Mouse (Mus musculus) forebrain, embryonic 14.5 days (tissue): ENCODE measurements around the gene Sp8. TPM values are rescaled to one million over a fixed set of nuclear protein-coding genes. Genes with fewer than 3 reads are reported as not detected.

ENCODE experiments used
- ATAC-seq: fragments of 200-750 bp; cut with Nextera tagmentation; 2 replicates; pipeline ENCODE4 v1.8.0; 2017; ENCODE audit warnings: mild to moderate bottlenecking, moderate library complexity
- DNase-seq: peaks from one replicate; pipeline ENCODE4 v3.0.0-alpha.2; 2015; ENCODE audit warnings: low spot score
- H3K27ac ChIP-seq: fragments of 300-500 bp; sonication (generic); 2 replicates; pipeline ENCODE4 v1.5.1; 2014; ENCODE audit warnings: low read depth, mild to moderate bottlenecking, control low read depth, low read length, moderate library complexity
- H3K27me3 ChIP-seq: fragments of 300-500 bp; sonication (generic); replicated peaks from 2 replicates; pipeline ENCODE4 v1.6.1; 2014; ENCODE audit warnings: low read length, control low read depth, mixed read lengths; ENCODE audit not compliant: control insufficient read depth, insufficient read depth
- H3K36me3 ChIP-seq: fragments of 300-500 bp; sonication (generic); 2 replicates; pipeline ENCODE4 v1.6.1; 2014; ENCODE audit warnings: low read length, control low read depth; ENCODE audit not compliant: control insufficient read depth, insufficient read depth
- H3K4me1 ChIP-seq: fragments of 300-500 bp; sonication (generic); 2 replicates; pipeline ENCODE4 v1.6.1; 2014; ENCODE audit warnings: antibody characterized with exemption, low read length, control low read depth; ENCODE audit not compliant: control insufficient read depth, insufficient read depth
- H3K4me2 ChIP-seq: fragments of 300-500 bp; sonication (generic); 2 replicates; pipeline ENCODE4 v1.6.1; 2014; ENCODE audit warnings: mild to moderate bottlenecking, control low read depth, low read length
- H3K4me3 ChIP-seq: fragments of 300-500 bp; sonication (generic); 2 replicates; pipeline ENCODE4 v1.5.1; 2014; ENCODE audit warnings: low read depth, low read length, control low read depth
- H3K9ac ChIP-seq: fragments of 300-500 bp; sonication (generic); 2 replicates; pipeline ENCODE4 v1.6.1; 2014; ENCODE audit warnings: mild to moderate bottlenecking, low read length, control low read depth, moderate library complexity
- H3K9me3 ChIP-seq: fragments of 300-500 bp; sonication (generic); replicated peaks from 2 replicates; pipeline ENCODE4 v1.6.1; 2016; ENCODE audit warnings: low read length, control low read depth, mixed read lengths; ENCODE audit not compliant: control insufficient read depth
- WGBS: fragments of 180-500 bp; shearing (Covaris S2); extraction: QIAGEN DNeasy Blood & Tissue Kit; methylation state at CpG from one replicate; pipeline ENCODE4 v1.1.7; 2014; 5-methylcytosine and 5-hydroxymethylcytosine counted together
- polyA plus RNA-seq: library from polyadenylated mRNA; unstranded; fragments of >200 nt; fragmentation: Nextera tagmentation; extraction: Ambion mirVana; gene quantifications from 2 replicates; pipeline ENCODE4 v1.2.1, GENCODE M21; 2014

Sp8 gene
- polyA plus RNA-seq, 1 experiment from 2014 or later, result 10.6 TPM

GRCm38 (mm10) chr12:118845351-118845750 is 778 bp upstream of the Sp8 start:
- no peak for ATAC-seq
- peaks cover 3% of the 10 kb centered on the region; the same call in 1 of the 2 replicates for H3K4me1 ChIP-seq
- 30% methylated on average over 3 of the region's 3 CpGs for WGBS

GRCm38 (mm10) chr12:118846649-118847321 is 656 bp downstream of the Sp8 start:
- Histone ChIP-seq H3K4me1 (peaks cover 3% of the 10 kb centered on the region; the same call in 1 of the 2 replicates), H3K9ac (peak overlapping the region; percentile 75), H3K9me3 (no peaks in the 10 kb centered on the region), H3K27ac (peak overlapping the region; percentile 76), H3K4me3 (peak overlapping the region; percentile 46), H3K27me3 (peaks cover 32% of the 10 kb centered on the region), H3K4me2 (peak overlapping the region; percentile 61), H3K36me3 (no peaks in the 10 kb centered on the region)
- ATAC-seq (peak; percentile 54), DNase-seq (peak; percentile 82)
- under 1% methylated on average over 59 of the region's 59 CpGs for WGBS

More at GRCm38 (mm10) chr12:118845351-118845750, 778 bp upstream of the Sp8 start:
- H3K36me3 ChIP-seq, result no peaks in the 10 kb centered on the region
- H3K4me3 ChIP-seq, result no peak overlapping the region
- H3K27me3 ChIP-seq, result peaks cover 36% of the 10 kb centered on the region
- H3K9me3 ChIP-seq, result no peaks in the 10 kb centered on the region
- no peak overlapping the region for H3K4me2 ChIP-seq
- H3K9ac ChIP-seq, result no peak overlapping the region
- DNase-seq, result no peak
- no peak overlapping the region for H3K27ac ChIP-seq

GRCm38 (mm10) chr12:118847381-118847780 is 1.3 kb downstream of the Sp8 start:
- Histone ChIP-seq H3K27me3 (peaks cover 36% of the 10 kb centered on the region), H3K9me3 (no peaks in the 10 kb centered on the region), H3K4me1 (peaks cover 3% of the 10 kb centered on the region; the same call in 1 of the 2 replicates), H3K36me3 (no peaks in the 10 kb centered on the region), H3K4me2 (peak overlapping the region; percentile 61), H3K9ac (peak overlapping the region; percentile 75), H3K27ac (peak overlapping the region; percentile 82), H3K4me3 (peak overlapping the region; percentile 46)
- no peak for ATAC-seq
- no peak for DNase-seq
- WGBS, result under 1% methylated on average over 17 of the region's 17 CpGs

GRCm38 (mm10) chr12:118847861-118848495 is 1.8 kb downstream of the Sp8 start:
- Histone ChIP-seq H3K9ac (peak overlapping the region; percentile 75), H3K4me3 (peak overlapping the region; percentile 46), H3K9me3 (no peaks in the 10 kb centered on the region), H3K27me3 (peaks cover 40% of the 10 kb centered on the region), H3K36me3 (no peaks in the 10 kb centered on the region), H3K4me1 (peaks cover 3% of the 10 kb centered on the region; the same call in 1 of the 2 replicates), H3K27ac (peak overlapping the region; percentile 82), H3K4me2 (peak overlapping the region; percentile 61)
- 0% methylated on average over 23 of the region's 23 CpGs for whole genome bisulfite sequencing
- DNase-seq, result no peak
- ATAC-seq, result peak; percentile 16; the same call in 1 of the 2 replicates

- no peaks in the 10 kb centered on the region for H3K9me3 ChIP-seq
- H3K4me2 ChIP-seq, result peak overlapping the region; percentile 61
- H3K36me3 ChIP-seq, result no peaks in the 10 kb centered on the region
- H3K9ac ChIP-seq, result peak overlapping the region; percentile 75
- ATAC-seq (peak; percentile 59), DNase-seq (no peak)
- 0 out of 2 replicates have a peak, but pooled peaks cover 3% of the 10 kb centered on the region for H3K4me1 ChIP-seq
- H3K4me3 ChIP-seq, result peak overlapping the region; percentile 46
- peak overlapping the region; percentile 82 for H3K27ac ChIP-seq
- under 1% methylated on average over 71 of the region's 80 CpGs for WGBS
- peaks cover 42% of the 10 kb centered on the region for H3K27me3 ChIP-seq
Observed at GRCm38 (mm10) chr12:118848496-118849202, 2.5 kb downstream of the Sp8 start.

- peak overlapping the region; percentile 61 for H3K4me2 ChIP-seq
- H3K9ac ChIP-seq, result peak overlapping the region; percentile 75
- peak overlapping the region; percentile 82 for H3K27ac ChIP-seq
- WGBS, result under 1% methylated on average over 76 of the region's 78 CpGs
- H3K27me3 ChIP-seq, result peaks cover 40% of the 10 kb centered on the region
- peak; percentile 27 for ATAC-seq
- DNase-seq, result no peak
- peaks cover 3% of the 10 kb centered on the region; the same call in 1 of the 2 replicates for H3K4me1 ChIP-seq
- peak overlapping the region; percentile 46 for H3K4me3 ChIP-seq
- H3K36me3 ChIP-seq, result no peaks in the 10 kb centered on the region
- no peaks in the 10 kb centered on the region for H3K9me3 ChIP-seq
Observed at GRCm38 (mm10) chr12:118849203-118849861, 3.2 kb downstream of the Sp8 start.

GRCm38 (mm10) chr12:118849996-118850395 is 3.9 kb downstream of the Sp8 start:
- ATAC-seq (no peak), DNase-seq (no peak)
- WGBS, result 0% methylated on average over 11 of the region's 11 CpGs
- Histone ChIP-seq H3K36me3 (no peaks in the 10 kb centered on the region), H3K4me1 (peaks cover 3% of the 10 kb centered on the region; the same call in 1 of the 2 replicates), H3K4me2 (peak overlapping the region; percentile 61), H3K27me3 (peaks cover 40% of the 10 kb centered on the region), H3K9me3 (no peaks in the 10 kb centered on the region), H3K9ac (peak overlapping the region; percentile 75), H3K4me3 (peak overlapping the region; percentile 46), H3K27ac (peak overlapping the region; percentile 82; the same call in 1 of the 2 replicates)

GRCm38 (mm10) chr12:118850851-118851410 is 4.8 kb downstream of the Sp8 start:
- Histone ChIP-seq H3K36me3 (no peaks in the 10 kb centered on the region), H3K9ac (peak overlapping the region; percentile 40; the same call in 1 of the 2 replicates), H3K4me3 (peak overlapping the region; percentile 46), H3K27me3 (peaks cover 35% of the 10 kb centered on the region), H3K4me2 (peak overlapping the region; percentile 61), H3K4me1 (peaks cover 4% of the 10 kb centered on the region; the same call in 1 of the 2 replicates), H3K27ac (no peak overlapping the region), H3K9me3 (no peaks in the 10 kb centered on the region)
- no peak for ATAC-seq
- 12% methylated on average over 12 of the region's 12 CpGs for WGBS
- DNase-seq, result no peak
